Mouse (Mus musculus) ES-E14 (cell line): Measurements from ENCODE around the gene Pmm1. TPM values are rescaled to one million over a fixed set of nuclear protein-coding genes. Genes with fewer than 3 reads are reported as not detected.
A peak's percentile ranks its signal among the peaks of the same experiment; 100 is the strongest.

Experiments used
- DNase-seq: peaks from one replicate; pipeline ENCODE4 v3.0.0-alpha.2; 2013; ENCODE audit warnings: low read depth, low spot score
- H3K27ac ChIP-seq: 2 replicates; pipeline ENCODE4 v1.5.1; 2012; ENCODE audit warnings: low read depth, mild to moderate bottlenecking, low read length, moderate library complexity, mixed read lengths; ENCODE audit not compliant: poor library complexity, insufficient read depth, severe bottlenecking
- H3K36me3 ChIP-seq: 2 replicates; pipeline ENCODE4 v1.6.1; 2012; ENCODE audit warnings: mild to moderate bottlenecking, low read length, moderate library complexity, mixed read lengths; ENCODE audit not compliant: control insufficient read depth, poor library complexity, insufficient read depth, severe bottlenecking
- H3K4me1 ChIP-seq, 2 experiments: fragments of 150-350 bp in 1 of 2; sonication (generic) in 1 of 2; 2 replicates each; pipeline ENCODE4 v1.6.1; 2012; ENCODE audit warnings: low read length in 2 of 2, mild to moderate bottlenecking in 1 of 2, mixed read lengths in 1 of 2; ENCODE audit not compliant: control insufficient read depth in 2 of 2, insufficient read depth in 2 of 2, poor library complexity in 1 of 2
- H3K4me3 ChIP-seq, 2 experiments: fragments of 150-350 bp in 1 of 2; sonication (generic) in 1 of 2; 2 replicates each; pipeline ENCODE4 v1.5.1; 2012; ENCODE audit warnings: low read length in 2 of 2, low read depth in 1 of 2, mild to moderate bottlenecking in 1 of 2, mixed read lengths in 1 of 2; ENCODE audit not compliant: insufficient read depth in 1 of 2, poor library complexity in 1 of 2, severe bottlenecking in 1 of 2
- H3K9ac ChIP-seq: 2 replicates; pipeline ENCODE4 v1.6.1; 2012; ENCODE audit warnings: low read depth, mild to moderate bottlenecking, low read length, mixed read lengths; ENCODE audit not compliant: poor library complexity, insufficient read depth, severe bottlenecking
- H3K9me3 ChIP-seq: fragments of 150-350 bp; sonication (generic); 2 replicates; pipeline ENCODE4 v1.6.1; 2012; ENCODE audit warnings: low read depth, mild to moderate bottlenecking, low read length; ENCODE audit not compliant: control insufficient read depth, insufficient read depth
- CHD2 ChIP-seq: IDR thresholded peaks from 2 replicates; pipeline ENCODE4 v1.6.1; 2014; ENCODE audit warnings: mild to moderate bottlenecking, low read depth, low read length, inconsistent platforms
- HCFC1 ChIP-seq: IDR thresholded peaks from 2 replicates; pipeline ENCODE4 v1.6.1; 2012; ENCODE audit warnings: low read length, inconsistent platforms, borderline replicate concordance; ENCODE audit not compliant: insufficient read depth
- MAFK ChIP-seq: IDR thresholded peaks from 2 replicates; pipeline ENCODE4 v1.6.1; 2014; ENCODE audit warnings: mild to moderate bottlenecking, low read depth, low read length, inconsistent platforms; ENCODE audit not compliant: insufficient read depth
- ZC3H11A ChIP-seq: IDR thresholded peaks from 2 replicates; pipeline ENCODE4 v1.6.1; 2012; ENCODE audit warnings: low read depth, mild to moderate bottlenecking, inconsistent platforms, low read length, borderline replicate concordance
- ZNF384 ChIP-seq: IDR thresholded peaks from 2 replicates; pipeline ENCODE4 v1.6.1; 2012; ENCODE audit warnings: low read depth, low read length, inconsistent platforms
- in situ Hi-C, 2 experiments: fragments of 600-800 bp; cut with MboI; formaldehyde crosslinking; loops; one replicate each; pipeline ENCODE4 v1.15.1; 2025; ENCODE audit warnings: low sequenced_read_pairs in 2 of 2, inconsistent platforms in 1 of 2; ENCODE audit not compliant: unreplicated experiment in 2 of 2
- total RNA-seq: library from RNA; depleted of rRNA; stranded (reverse); fragments of 300-350 nt; gene quantifications from 2 replicates; pipeline ENCODE4 v1.2.3, GENCODE M21; 2012

The Pmm1 gene
- total RNA-seq, 1 experiment = 299 TPM

DNA sequence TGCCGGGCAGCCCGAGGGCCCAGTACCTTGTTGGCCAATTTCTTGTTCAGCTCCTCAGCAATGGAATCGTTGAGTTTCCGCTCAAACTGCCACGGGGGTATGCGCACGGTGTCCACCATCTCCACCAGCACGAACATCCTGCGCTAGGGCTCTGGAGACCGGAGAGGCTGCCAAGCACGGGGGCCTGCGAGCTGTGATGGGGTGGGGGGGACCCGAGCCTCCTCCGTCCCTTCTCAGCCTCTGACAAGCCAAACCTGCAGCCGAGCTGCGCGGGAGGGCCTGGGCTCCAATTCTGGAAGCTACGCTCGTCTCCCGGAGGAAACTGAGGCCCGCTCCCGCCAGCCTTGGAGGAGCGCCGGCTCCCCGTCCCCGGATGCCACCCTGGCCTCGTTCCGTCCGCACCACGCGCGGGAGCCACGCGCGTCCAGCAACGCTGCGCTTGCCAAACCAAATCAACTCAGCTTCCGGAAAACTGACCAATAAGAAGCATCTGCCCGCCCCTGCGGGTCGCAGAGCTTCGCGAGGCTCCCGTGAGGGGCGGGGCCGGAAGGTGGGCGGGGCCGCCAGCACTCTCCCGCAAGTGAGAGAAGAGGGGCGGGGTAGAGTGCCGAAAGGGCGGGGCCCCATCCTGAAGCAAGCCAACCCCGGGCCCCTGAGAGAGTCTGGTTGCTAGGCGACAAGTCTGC, 34.8 kb downstream of the Pmm1 start, which contains the start of gene Polr3h:
TSS of gene Polr3h (minus strand) at position 481 of the 686 bp plus-strand sequence.
- peak; percentile 96 for DNase-seq
- in situ Hi-C loops = no loop called here
- Histone ChIP-seq H3K4me3 (peak within 1 kb of the TSS; percentile 82 to 86), H3K4me1 (peaks cover 0 to 2% of the 10 kb centered on the region in 2 experiments; a peak in 1 of 4 replicates), H3K36me3 (peaks cover 14% of the 10 kb centered on the region; the same call in 1 of the 2 replicates), H3K9ac (peak within 1 kb of the TSS; percentile 91), H3K9me3 (no peaks in the 10 kb centered on the region), H3K27ac (no peak within 1 kb of the TSS)
- 0 out of 2 replicates have a peak, but pooled peaks have one; percentile 18 for TF ChIP-seq HCFC1
- peak; percentile 34; the same call in 1 of the 2 replicates for TF ChIP-seq CHD2
- no peak for TF ChIP-seq MAFK

DNA sequence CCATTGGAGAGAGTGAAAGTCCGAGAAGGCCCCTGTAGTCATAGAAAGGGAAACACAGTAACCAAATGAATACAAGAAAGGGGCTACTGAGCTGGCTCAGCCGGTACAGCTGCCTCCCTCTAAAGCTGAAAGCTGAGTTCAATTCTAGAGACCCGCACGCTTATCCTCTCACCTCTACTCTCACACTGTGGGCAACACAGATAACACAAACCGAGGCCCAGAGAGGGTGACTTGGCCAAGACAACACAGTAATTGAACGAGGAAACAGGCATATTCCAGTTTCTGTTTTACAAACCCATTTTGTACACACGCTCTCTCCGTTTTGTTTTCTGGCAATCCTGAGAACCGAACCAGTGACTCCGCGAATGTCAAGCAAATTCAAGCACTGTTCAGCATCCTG, 35.8 kb downstream of the Pmm1 start:
- Histone ChIP-seq H3K9ac (peak overlapping the region; percentile 91), H3K4me3 (peak overlapping the region; percentile 82 to 86), H3K27ac (no peak overlapping the region), H3K4me1 (peaks cover 0 to 2% of the 10 kb centered on the region in 2 experiments; a peak in 1 of 4 replicates), H3K36me3 (peaks cover 14% of the 10 kb centered on the region; the same call in 1 of the 2 replicates), H3K9me3 (no peaks in the 10 kb centered on the region)
- no peak for DNase-seq
- TF ChIP-seq CHD2 (no peak), ZNF384 (no peak), MAFK (no peak), ZC3H11A (no peak), HCFC1 (no peak)
- in situ Hi-C loops = no loop called here

DNA sequence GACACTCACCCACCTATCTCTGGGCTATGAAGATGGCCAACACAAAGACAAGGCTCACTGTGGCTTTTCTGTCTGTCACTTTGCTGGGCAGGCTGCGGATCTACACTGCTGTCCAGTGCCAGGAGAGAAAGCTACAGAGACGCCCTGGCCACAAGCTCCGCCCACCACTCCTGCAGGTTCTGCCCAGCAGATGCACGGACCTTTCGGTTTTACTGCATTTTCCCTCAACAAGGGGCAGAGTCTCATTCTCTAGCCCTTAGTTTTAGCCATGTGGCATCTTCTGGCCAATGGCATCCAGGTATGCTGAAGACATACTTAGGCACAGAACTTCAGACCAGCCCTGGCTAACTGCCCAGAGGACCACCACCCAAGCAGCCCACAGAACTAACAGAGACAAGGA, 39.5 kb downstream of the Pmm1 start:
- no peaks in the 10 kb centered on the region; a peak in 1 of 4 replicates for H3K4me1 ChIP-seq
- no peak overlapping the region for H3K9ac ChIP-seq
- H3K4me3 ChIP-seq = no peak overlapping the region
- H3K36me3 ChIP-seq = peaks cover 27% of the 10 kb centered on the region
- no peak for DNase-seq
- TF ChIP-seq HCFC1 = no peak
- TF ChIP-seq MAFK = no peak
- TF ChIP-seq ZNF384 = no peak
- no peak for TF ChIP-seq CHD2
- no peak for TF ChIP-seq ZC3H11A
- in situ Hi-C loops = no loop called here
- H3K27ac ChIP-seq = no peak overlapping the region
- H3K9me3 ChIP-seq = no peaks in the 10 kb centered on the region

DNA sequence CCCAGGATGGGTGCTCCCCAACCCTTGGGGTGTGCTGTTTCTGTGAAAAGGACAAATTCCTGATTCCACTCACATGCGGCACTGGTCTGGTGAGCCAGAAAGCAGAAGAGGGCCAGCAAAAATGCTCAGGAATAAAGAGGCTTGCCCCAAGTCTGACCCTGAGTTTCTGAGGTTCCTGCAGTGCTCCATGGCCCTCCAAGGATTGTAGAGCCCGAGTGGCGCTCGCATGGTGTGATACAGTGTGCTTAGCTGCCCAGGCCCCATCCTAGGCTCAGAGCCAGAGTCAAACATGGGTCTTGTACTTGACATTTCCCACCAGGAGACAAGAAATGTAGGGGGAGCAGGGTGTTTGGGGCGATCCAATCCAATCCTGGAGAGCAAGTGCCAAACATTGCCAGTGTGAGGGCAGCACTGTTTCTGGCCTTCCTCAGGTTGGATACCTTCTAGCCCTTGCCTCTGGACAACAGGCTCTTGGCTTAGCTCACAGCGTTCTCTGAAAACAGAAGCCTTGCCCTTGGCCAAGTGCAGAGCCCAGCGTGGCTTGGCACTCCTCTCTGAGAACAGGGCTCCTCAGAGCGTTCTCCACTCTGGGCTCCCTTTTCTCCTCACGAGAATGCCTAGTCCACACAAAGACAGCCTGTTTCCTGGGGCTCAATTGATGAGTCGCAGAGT, 40.0 kb downstream of the Pmm1 start:
- in situ Hi-C loops = no loop called here
- Histone ChIP-seq H3K4me3 (no peak overlapping the region), H3K27ac (no peak overlapping the region), H3K9me3 (no peaks in the 10 kb centered on the region), H3K4me1 (no peaks in the 10 kb centered on the region; a peak in 1 of 4 replicates), H3K9ac (no peak overlapping the region), H3K36me3 (peaks cover 33% of the 10 kb centered on the region)
- TF ChIP-seq MAFK (no peak), ZNF384 (no peak), CHD2 (no peak), ZC3H11A (no peak), HCFC1 (no peak)
- DNase-seq = no peak

DNA sequence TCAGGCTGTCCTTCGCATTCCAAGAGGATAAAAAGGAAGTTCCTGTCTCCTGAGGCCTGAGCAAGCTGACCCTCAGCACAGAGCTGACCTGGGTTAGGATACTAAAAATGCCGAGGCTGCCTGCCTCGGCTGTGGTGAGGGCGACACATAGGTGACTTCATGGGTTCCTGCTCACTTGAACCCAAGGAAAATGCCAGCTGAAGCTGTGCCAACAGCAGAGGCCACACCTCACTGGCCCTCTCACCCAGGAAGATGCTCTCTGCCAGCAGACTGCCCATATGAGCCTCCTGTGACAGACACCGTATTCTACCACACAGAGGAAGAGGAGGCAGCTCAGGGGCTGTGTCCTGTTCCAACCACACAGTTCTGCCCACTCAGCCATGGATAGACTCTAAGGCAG, 41.7 kb downstream of the Pmm1 start:
- Histone ChIP-seq H3K9me3 (no peaks in the 10 kb centered on the region), H3K4me3 (no peak overlapping the region), H3K27ac (no peak overlapping the region), H3K9ac (no peak overlapping the region), H3K36me3 (peaks cover 45% of the 10 kb centered on the region), H3K4me1 (no peaks in the 10 kb centered on the region; a peak in 1 of 4 replicates)
- no peak for DNase-seq
- TF ChIP-seq ZNF384 (no peak), ZC3H11A (no peak), MAFK (no peak), CHD2 (no peak), HCFC1 (no peak)
- in situ Hi-C loops = no loop called here
